Mouse (Mus musculus) CH12.LX (cell line): ENCODE results near the gene Vps35l. TPM values are rescaled to one million over a fixed set of nuclear protein-coding genes. Genes with fewer than 3 reads are reported as not detected.

Experiments used
- DNase-seq: peaks from one replicate; pipeline ENCODE4 v3.0.0-alpha.2; 2013; ENCODE audit errors: extremely low read depth
- H3K27ac ChIP-seq: 2 replicates; pipeline ENCODE4 v1.5.1; 2012; ENCODE audit warnings: low read depth, mild to moderate bottlenecking, control low read depth, moderate library complexity; ENCODE audit not compliant: insufficient read depth
- H3K27me3 ChIP-seq: replicated peaks from 2 replicates; pipeline ENCODE3; 2012; ENCODE audit warnings: inconsistent platforms
- H3K36me3 ChIP-seq, 2 experiments: replicated peaks in 1 of 2; 2 replicates each; pipeline versions ENCODE3 to v1.6.1; 2012; ENCODE audit warnings: inconsistent platforms in 1 of 2, low read length in 1 of 2, mild to moderate bottlenecking in 1 of 2, mixed read lengths in 1 of 2, moderate library complexity in 1 of 2; ENCODE audit not compliant: control insufficient read depth in 1 of 2, insufficient read depth in 1 of 2
- H3K4me1 ChIP-seq, 2 experiments: 2 replicates each; pipeline ENCODE4 v1.6.1; 2012; ENCODE audit warnings: inconsistent platforms in 1 of 2, moderate library complexity in 1 of 2; ENCODE audit not compliant: insufficient read depth in 2 of 2, control insufficient read depth in 1 of 2
- H3K4me2 ChIP-seq: 2 replicates; pipeline ENCODE4 v1.6.1; 2012; ENCODE audit warnings: low read depth, mild to moderate bottlenecking, control low read depth; ENCODE audit not compliant: poor library complexity, insufficient read depth, severe bottlenecking
- H3K4me3 ChIP-seq, 3 experiments: fragments of 150-350 bp in 1 of 3; sonication (generic) in 1 of 3; replicated peaks in 1 of 3; 2 replicates each; pipeline versions ENCODE3 to v1.5.1; 2011 to 2012; ENCODE audit warnings: low read depth in 2 of 3, low read length in 2 of 3, mild to moderate bottlenecking in 2 of 3, moderate library complexity in 2 of 3, control low read depth in 1 of 3, improper control_type of control experiment in 1 of 3, inconsistent platforms in 1 of 3, mixed read lengths in 1 of 3; ENCODE audit not compliant: poor library complexity in 1 of 3
- H3K79me2 ChIP-seq: replicated peaks from 2 replicates; pipeline ENCODE4 v1.6.1; 2012; ENCODE audit warnings: mild to moderate bottlenecking, moderate library complexity; ENCODE audit not compliant: control insufficient read depth, poor library complexity, insufficient read depth, severe bottlenecking; ENCODE audit errors: extremely low read depth
- H3K9ac ChIP-seq: 2 replicates; pipeline ENCODE4 v1.6.1; 2012; ENCODE audit warnings: low read depth, mild to moderate bottlenecking, control low read depth, moderate library complexity; ENCODE audit not compliant: insufficient read depth
- H3K9me3 ChIP-seq: replicated peaks from 2 replicates; pipeline ENCODE3; 2012; ENCODE audit warnings: low read length, inconsistent platforms, mixed read lengths
- BHLHE40 ChIP-seq: IDR thresholded peaks from 2 replicates; pipeline ENCODE4 v1.6.1; 2011; ENCODE audit warnings: mild to moderate bottlenecking, low read depth, low read length, improper control_type of control experiment
- CHD1 ChIP-seq: IDR thresholded peaks from 2 replicates; pipeline ENCODE4 v1.6.1; 2012; ENCODE audit warnings: low read depth, low read length, improper control_type of control experiment, inconsistent platforms
- CHD2 ChIP-seq: IDR thresholded peaks from 2 replicates; pipeline ENCODE4 v1.6.1; 2011; ENCODE audit warnings: low read length, improper control_type of control experiment
- E2F4 ChIP-seq: IDR thresholded peaks from 2 replicates; pipeline ENCODE4 v1.6.1; 2011; ENCODE audit warnings: low read depth, low read length, improper control_type of control experiment; ENCODE audit not compliant: insufficient replicate concordance
- ELF1 ChIP-seq: IDR thresholded peaks from 2 replicates; pipeline ENCODE4 v1.6.1; 2014; ENCODE audit warnings: low read depth, mild to moderate bottlenecking, inconsistent platforms, low read length, improper control_type of control experiment
- ETS1 ChIP-seq: conservative IDR thresholded peaks from 2 replicates; pipeline ENCODE4 v1.6.1; 2012; ENCODE audit warnings: low read depth, mild to moderate bottlenecking, inconsistent platforms, low read length, improper control_type of control experiment, moderate library complexity
- GABPA ChIP-seq: IDR thresholded peaks from 2 replicates; pipeline ENCODE4 v1.6.1; 2012; ENCODE audit warnings: low read depth, low read length, improper control_type of control experiment, inconsistent platforms; ENCODE audit not compliant: insufficient replicate concordance
- HCFC1 ChIP-seq: IDR thresholded peaks from 2 replicates; pipeline ENCODE4 v1.6.1; 2012; ENCODE audit warnings: low read depth, mild to moderate bottlenecking, inconsistent platforms, low read length, improper control_type of control experiment
- JUN ChIP-seq: IDR thresholded peaks from 2 replicates; pipeline ENCODE4 v1.6.1; 2011; ENCODE audit warnings: low read depth, mild to moderate bottlenecking, low read length, improper control_type of control experiment, moderate library complexity; ENCODE audit not compliant: insufficient read depth
- KAT2A ChIP-seq: IDR thresholded peaks from 2 replicates; pipeline ENCODE4 v1.6.1; 2012; ENCODE audit warnings: low read length, improper control_type of control experiment, inconsistent platforms; ENCODE audit not compliant: insufficient replicate concordance
- MAFK ChIP-seq: IDR thresholded peaks from 2 replicates; pipeline ENCODE4 v1.6.1; 2011; ENCODE audit warnings: low read length, improper control_type of control experiment; ENCODE audit not compliant: insufficient replicate concordance
- MXI1 ChIP-seq: IDR thresholded peaks from 2 replicates; pipeline ENCODE4 v1.6.1; 2011; ENCODE audit warnings: mild to moderate bottlenecking, low read depth, low read length, improper control_type of control experiment
- ZC3H11A ChIP-seq: IDR thresholded peaks from 2 replicates; pipeline ENCODE4 v1.6.1; 2012; ENCODE audit warnings: low read depth, mild to moderate bottlenecking, inconsistent platforms, low read length, improper control_type of control experiment
- ZKSCAN1 ChIP-seq: IDR thresholded peaks from 2 replicates; pipeline ENCODE4 v1.6.1; 2012; ENCODE audit warnings: low read depth, inconsistent platforms, low read length, improper control_type of control experiment, borderline replicate concordance
- ZNF384 ChIP-seq: IDR thresholded peaks from 2 replicates; pipeline ENCODE4 v1.6.1; 2012; ENCODE audit warnings: low read depth, low read length, improper control_type of control experiment, inconsistent platforms
- dilution Hi-C: fragments of 300-500 bp; cut with MboI; formaldehyde crosslinking; loops from 2 replicates; pipeline ENCODE4 v1.14.3; 2020; ENCODE audit warnings: low sequenced_read_pairs; ENCODE audit not compliant: extremely low pct_unique_long_range_greater_than_20kb, extremely low pct_ligation_motif_present
- in situ Hi-C: fragments of 300-500 bp; cut with MboI; formaldehyde crosslinking; loops from 3 replicates; pipeline ENCODE4 v1.14.3; 2019; ENCODE audit warnings: low sequenced_read_pairs, low pct_ligation_motif_present, low pct_unique_long_range_greater_than_20kb, mixed read lengths
- polyA plus RNA-seq: library from polyadenylated mRNA; unstranded; fragments of >175 nt; gene quantifications from 2 replicates; pipeline ENCODE4 v1.2.1, GENCODE M21; 2012; ENCODE audit warnings: low read depth; ENCODE audit not compliant: insufficient read length
- total RNA-seq, 2 experiments: library from RNA; depleted of rRNA; stranded (reverse); fragments of 300-350 nt in 1 of 2; fragments of >200 nt in 1 of 2; gene quantifications; 2 replicates each; pipeline ENCODE4 v1.2.3; 2012 to 2014

Gene Vps35l
- total and polyA plus RNA-seq, 3 experiments, result 43.9 to 57.7 (median 54.7) TPM

DNA sequence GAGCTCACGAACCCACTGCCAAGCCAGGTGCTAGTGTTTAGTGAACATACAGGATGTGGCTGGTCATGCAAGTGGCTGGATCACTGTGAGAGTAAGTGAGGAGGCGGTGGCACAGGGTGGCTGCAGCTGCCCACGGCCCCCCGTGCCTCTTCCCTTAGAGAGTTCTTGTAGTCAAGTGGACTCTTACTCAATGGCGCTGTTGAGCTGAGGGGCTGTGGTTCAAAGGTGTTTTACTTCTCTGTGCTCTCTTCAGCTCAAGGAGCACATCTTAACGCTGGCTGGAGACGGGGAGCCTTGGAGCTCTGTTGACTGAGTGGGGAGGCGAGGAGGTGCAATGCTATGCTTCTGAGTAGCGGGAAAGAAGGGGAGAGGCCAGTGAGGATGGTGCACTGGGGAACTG lies 16.1 kb upstream of the Vps35l start:
- Histone ChIP-seq H3K9me3 (no peaks in the 10 kb centered on the region), H3K27me3 (no peaks in the 10 kb centered on the region), H3K27ac (no peak overlapping the region), H3K4me3 (no peak overlapping the region), H3K9ac (no peak overlapping the region), H3K4me1 (no peaks in the 10 kb centered on the region), H3K79me2 (no peaks in the 10 kb centered on the region), H3K36me3 (peaks cover 57 to 82% of the 10 kb centered on the region in 2 experiments), H3K4me2 (no peak overlapping the region)
- in situ Hi-C loops, result no loop called here
- dilution Hi-C loops, result no loop called here
- TF ChIP-seq BHLHE40 (no peak), GABPA (no peak), ZC3H11A (no peak), HCFC1 (no peak), KAT2A (no peak)
- no peak for DNase-seq

DNA sequence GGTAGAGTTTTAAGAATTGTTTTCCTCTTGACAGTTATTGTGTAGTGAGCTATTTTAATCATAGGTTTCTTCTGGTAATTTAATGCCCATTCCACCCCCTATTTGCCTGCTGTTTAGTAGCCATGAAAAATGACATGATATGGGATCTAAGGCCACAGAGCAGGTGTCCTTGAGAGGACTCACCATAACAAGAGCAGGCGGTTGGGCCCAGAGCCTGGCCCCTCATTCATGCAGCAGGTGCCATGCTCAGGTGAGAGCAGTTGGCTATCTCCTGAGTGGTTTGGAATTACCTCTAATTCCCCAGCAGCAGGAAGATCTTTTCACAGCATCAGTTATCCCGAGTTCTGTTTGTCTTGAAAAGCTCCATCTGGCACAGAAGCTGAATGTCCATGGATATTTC lies 14.6 kb upstream of the Vps35l start:
- Histone ChIP-seq H3K4me1 (no peaks in the 10 kb centered on the region), H3K4me3 (no peak overlapping the region), H3K79me2 (no peaks in the 10 kb centered on the region; the same call in 1 of the 2 replicates), H3K36me3 (peaks cover 63 to 85% of the 10 kb centered on the region in 2 experiments), H3K4me2 (no peak overlapping the region), H3K27me3 (no peaks in the 10 kb centered on the region), H3K27ac (no peak overlapping the region), H3K9ac (no peak overlapping the region), H3K9me3 (no peaks in the 10 kb centered on the region)
- no peak for TF ChIP-seq KAT2A
- TF ChIP-seq JUN, result no peak
- TF ChIP-seq E2F4, result no peak
- no peak for TF ChIP-seq ZC3H11A
- TF ChIP-seq ETS1, result no peak
- no peak for TF ChIP-seq ELF1
- no peak for TF ChIP-seq MXI1
- no peak for TF ChIP-seq CHD1
- TF ChIP-seq ZKSCAN1, result no peak
- no peak for TF ChIP-seq MAFK
- no peak for TF ChIP-seq CHD2
- TF ChIP-seq ZNF384, result no peak
- dilution Hi-C loops (no loop called here), in situ Hi-C loops (no loop called here)
- no peak for DNase-seq
